Mouse (Mus musculus) left cerebral cortex, adult 2 months (tissue): ENCODE data around the gene Hs6st1. TPM values are rescaled to one million over a fixed set of nuclear protein-coding genes. Genes with fewer than 3 reads are reported as not detected.

Experiments
- DNase-seq, 2 experiments: peaks; one replicate each; pipeline ENCODE4 v3.0.0; 2021 to 2022; ENCODE audit warnings: low spot score in 2 of 2, mixed read lengths in 1 of 2; ENCODE audit errors: extremely low spot score in 1 of 2
- H3K27ac ChIP-seq: fragments of 200-600 bp; 2 replicates; pipeline ENCODE4 v1.8.1; 2022
- H3K4me3 ChIP-seq: fragments of 200-600 bp; 2 replicates; pipeline ENCODE4 v1.8.1; 2022
- CTCF ChIP-seq: fragments of 200-600 bp; IDR thresholded peaks from 2 replicates; pipeline ENCODE4 v1.8.1; 2022; ENCODE audit warnings: antibody characterized with exemption, mild to moderate bottlenecking, moderate library complexity
- intact Hi-C: fragments of 180-260 bp; cut with DNase I; formaldehyde crosslinking; loops from one replicate; pipeline ENCODE4 v1.15.1; 2025
- total RNA-seq, 2 experiments: library from RNA; stranded (reverse); gene quantifications; 2 replicates each; pipeline ENCODE4 v1.2.3; 2021

Gene Hs6st1
- total RNA-seq, 2 experiments from 2014 or later: 52.8 to 56.1 TPM

GRCm38 (mm10) chr1:36066216-36066980 is 1.8 kb upstream of the Hs6st1 start:
- no peak for TF ChIP-seq CTCF
- intact Hi-C loops: loop anchor here (5.0 kb wide), 3 partner anchors 189 to 1174 kb away; no protein-coding TSS in a partner anchor
- no peak for DNase-seq
- Histone ChIP-seq H3K4me3 (no peak overlapping the region), H3K27ac (no peak overlapping the region)

- intact Hi-C loops: loop anchor here (5.0 kb wide), 3 partner anchors 190 to 1175 kb away; no protein-coding TSS in a partner anchor
- DNase-seq: no peak
- Histone ChIP-seq H3K4me3 (no peak overlapping the region), H3K27ac (no peak overlapping the region)
- no peak for TF ChIP-seq CTCF
Observed at GRCm38 (mm10) chr1:36067201-36067600, 999 bp upstream of the Hs6st1 start.

GRCm38 (mm10) chr1:36067611-36068010 is 589 bp upstream of the Hs6st1 start:
- peak overlapping the region; percentile 92 for H3K27ac ChIP-seq
- intact Hi-C loops: loop anchor here (1.0 to 5.0 kb wide), 5 partner anchors 67 to 1175 kb away; no protein-coding TSS in a partner anchor
- peak overlapping the region; percentile 95 for H3K4me3 ChIP-seq
- TF ChIP-seq CTCF: no peak
- DNase-seq: no peak

GRCm38 (mm10) chr1:36068531-36069120 is 426 bp downstream of the Hs6st1 start:
- Histone ChIP-seq H3K27ac (peak overlapping the region; percentile 80), H3K4me3 (peak overlapping the region; percentile 95)
- DNase-seq: peak; percentile 39 to 48
- TF ChIP-seq CTCF: no peak
- intact Hi-C loops: loop anchor here (1.0 to 5.0 kb wide), 5 partner anchors 66 to 1176 kb away; no protein-coding TSS in a partner anchor

GRCm38 (mm10) chr1:36069291-36069771 is 1.1 kb downstream of the Hs6st1 start:
- TF ChIP-seq CTCF: no peak
- peak in 1 of 2 experiments; percentile 10 for DNase-seq
- H3K27ac ChIP-seq: peak overlapping the region; percentile 80; the same call in 1 of the 2 replicates
- intact Hi-C loops: loop anchor here (5.0 kb wide), 3 partner anchors 192 to 1177 kb away; no protein-coding TSS in a partner anchor
- peak overlapping the region; percentile 95 for H3K4me3 ChIP-seq

- H3K4me3 ChIP-seq: peak overlapping the region; percentile 95
- intact Hi-C loops: no loop called here
- no peak for DNase-seq
- TF ChIP-seq CTCF: no peak
- H3K27ac ChIP-seq: no peak overlapping the region
Observed at GRCm38 (mm10) chr1:36070190-36070589, 2.0 kb downstream of the Hs6st1 start.

GRCm38 (mm10) chr1:36070740-36071139 is 2.5 kb downstream of the Hs6st1 start:
- DNase-seq: no peak
- TF ChIP-seq CTCF: no peak
- intact Hi-C loops: no loop called here
- Histone ChIP-seq H3K27ac (no peak overlapping the region), H3K4me3 (peak overlapping the region; percentile 95)

GRCm38 (mm10) chr1:36071176-36071575 is 3.0 kb downstream of the Hs6st1 start:
- intact Hi-C loops: no loop called here
- peak overlapping the region; percentile 18 for H3K4me3 ChIP-seq
- DNase-seq: no peak
- no peak overlapping the region for H3K27ac ChIP-seq
- TF ChIP-seq CTCF: no peak

- intact Hi-C loops: no loop called here
- Histone ChIP-seq H3K4me3 (peak overlapping the region; percentile 18), H3K27ac (no peak overlapping the region)
- no peak for TF ChIP-seq CTCF
- no peak for DNase-seq
Observed at GRCm38 (mm10) chr1:36071611-36072010, 3.4 kb downstream of the Hs6st1 start.

- no peak for TF ChIP-seq CTCF
- intact Hi-C loops: no loop called here
- no peak for DNase-seq
- Histone ChIP-seq H3K27ac (no peak overlapping the region), H3K4me3 (peak overlapping the region; percentile 7; the same call in 1 of the 2 replicates)
Observed at GRCm38 (mm10) chr1:36072588-36073556, 4.7 kb downstream of the Hs6st1 start.

- DNase-seq: no peak
- TF ChIP-seq CTCF: no peak
- H3K27ac ChIP-seq: no peak overlapping the region
- 0 out of 2 replicates have a peak overlapping the region, but pooled peaks have one; percentile 7 for H3K4me3 ChIP-seq
- intact Hi-C loops: no loop called here
Observed at GRCm38 (mm10) chr1:36073566-36073965, 5.4 kb downstream of the Hs6st1 start.
